Mouse (Mus musculus) brain, embryonic 18.5 days (tissue): ENCODE measurements around the gene Agps.

Experiments
- DNase-seq: peaks from one replicate; pipeline ENCODE4 v3.0.0-alpha.2; 2012; ENCODE audit warnings: low read depth, low spot score

Agps gene

DNA sequence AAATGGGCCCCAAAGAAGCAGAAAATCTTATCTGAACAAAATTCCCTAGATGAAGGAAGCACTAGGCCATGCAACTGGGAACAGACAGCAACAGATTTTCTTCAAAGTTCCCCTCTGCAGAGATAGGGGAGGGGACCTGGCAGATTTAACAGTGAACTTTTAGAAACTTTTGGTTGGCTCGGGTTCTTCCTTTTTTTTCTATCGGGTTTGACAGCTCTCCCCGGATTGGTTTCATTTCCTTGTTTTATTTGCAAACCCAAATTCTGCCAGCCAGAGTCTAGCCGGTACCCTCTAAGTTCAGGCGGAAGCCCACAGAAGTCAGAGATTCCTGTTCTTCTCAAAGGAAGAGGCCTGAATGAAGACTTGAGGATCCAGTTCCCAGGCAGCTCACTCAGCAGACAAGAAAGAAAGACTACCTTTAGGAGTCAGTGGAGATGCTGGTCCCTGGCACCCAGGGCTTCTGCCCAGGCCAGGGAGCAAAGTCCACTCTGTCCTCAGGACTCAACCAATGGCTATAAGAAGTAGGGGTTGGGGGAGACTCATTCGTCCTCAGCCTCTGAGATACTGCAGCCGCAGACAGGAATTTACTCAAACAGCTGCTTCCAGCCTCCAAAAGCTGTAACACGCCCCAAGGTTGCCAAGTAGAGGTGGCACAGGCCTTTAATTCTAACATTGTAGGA, 2.9 kb upstream of the Agps start:
- DNase-seq, result no peak

DNA sequence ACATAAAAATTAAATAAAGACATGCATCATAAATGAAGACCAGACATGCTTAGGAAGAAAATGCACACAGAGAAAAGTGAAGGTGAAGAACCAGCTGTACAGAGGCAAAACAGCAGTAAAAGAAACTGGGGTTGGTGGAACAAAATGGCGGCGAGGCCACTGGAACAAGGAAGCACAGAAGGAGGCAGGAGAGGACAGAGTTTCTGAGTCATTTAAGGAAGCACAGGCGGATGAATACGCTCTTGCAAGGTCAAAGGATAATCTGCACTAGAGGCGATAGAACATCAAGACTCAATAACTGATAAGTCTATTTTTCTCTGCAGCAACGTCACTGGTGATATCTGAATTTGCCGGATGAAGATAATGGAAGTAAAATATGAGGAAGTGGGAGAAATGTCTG, 1.7 kb upstream of the Agps start:
- DNase-seq, result no peak

DNA sequence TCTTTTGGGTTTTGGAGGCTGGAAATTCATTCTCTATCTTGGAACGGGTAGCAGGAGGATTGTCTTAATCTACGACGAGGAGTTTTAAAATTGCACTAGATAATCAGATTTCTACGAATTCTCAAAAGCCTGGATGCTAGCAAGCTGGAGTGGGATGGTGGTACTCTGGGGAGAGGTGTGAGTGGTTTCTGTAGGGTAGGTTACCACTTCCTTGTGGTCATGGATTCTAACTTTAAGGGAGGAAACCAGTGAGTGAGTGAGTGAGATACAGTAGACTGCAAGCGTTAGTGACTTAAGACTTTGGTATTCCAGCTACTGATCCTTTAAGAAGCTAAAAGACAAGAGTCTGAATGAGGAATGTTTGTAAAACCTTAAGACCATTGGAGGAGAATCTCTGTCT, 804 bp downstream of the Agps start:
- DNase-seq, result no peak

DNA sequence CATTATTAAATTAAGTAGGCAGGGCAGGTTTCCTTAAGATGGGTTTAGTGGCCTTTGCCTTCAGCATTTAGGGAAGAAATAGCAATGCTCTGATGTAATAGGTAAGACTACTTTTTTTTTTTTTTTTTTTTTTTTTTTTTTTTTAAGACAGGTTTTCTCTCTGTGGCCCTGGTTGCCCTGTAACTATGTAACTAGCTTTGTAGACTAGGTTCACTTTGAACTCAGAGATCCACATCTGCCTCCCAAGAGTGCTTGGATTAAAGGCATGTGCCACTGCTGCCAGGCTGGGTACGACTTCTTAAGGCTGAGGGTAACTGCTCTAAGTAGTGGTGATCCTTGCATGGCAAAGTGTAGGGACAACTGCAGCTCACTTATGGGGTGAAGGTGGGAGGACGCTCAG, 2.5 kb downstream of the Agps start:
- DNase-seq, result no peak

DNA sequence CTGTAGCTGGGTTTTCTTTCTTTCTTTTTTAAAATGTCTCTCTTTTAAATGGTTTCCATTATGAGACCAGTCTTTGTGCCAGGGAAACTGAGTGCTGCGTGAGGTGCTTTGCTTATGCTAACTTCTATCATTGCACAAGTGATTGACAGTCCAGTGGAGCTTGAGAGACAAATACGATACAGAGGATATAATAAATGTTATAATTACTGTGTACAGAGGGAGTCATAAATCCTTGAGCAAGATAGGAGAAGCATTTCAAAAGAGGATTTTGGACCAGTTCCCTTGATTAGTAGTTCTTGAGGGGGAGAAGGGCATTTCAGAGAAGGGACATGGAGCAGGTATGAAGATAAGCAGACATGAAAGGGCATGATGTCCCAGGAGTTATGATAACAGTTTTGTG, 10.3 kb downstream of the Agps start:
- DNase-seq, result no peak

DNA sequence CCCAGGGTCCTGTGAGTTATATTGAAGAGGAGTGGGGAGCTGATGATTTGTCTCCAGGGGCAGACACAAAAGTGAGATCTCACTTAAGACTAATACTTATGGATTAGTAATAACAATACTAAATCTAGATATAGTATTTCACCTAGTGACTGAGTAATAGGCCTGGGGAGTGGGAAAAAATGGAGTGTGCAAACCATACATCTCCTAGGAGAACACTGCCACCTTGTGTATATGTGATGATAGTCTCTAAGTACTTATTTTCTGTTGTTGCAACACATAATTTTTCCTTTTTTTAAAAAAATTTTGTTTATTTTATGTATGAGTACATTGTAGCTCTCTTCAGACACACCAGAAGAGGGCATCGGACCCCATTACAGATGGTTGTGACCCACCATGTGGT, 15.7 kb downstream of the Agps start:
- DNase-seq, result no peak

DNA sequence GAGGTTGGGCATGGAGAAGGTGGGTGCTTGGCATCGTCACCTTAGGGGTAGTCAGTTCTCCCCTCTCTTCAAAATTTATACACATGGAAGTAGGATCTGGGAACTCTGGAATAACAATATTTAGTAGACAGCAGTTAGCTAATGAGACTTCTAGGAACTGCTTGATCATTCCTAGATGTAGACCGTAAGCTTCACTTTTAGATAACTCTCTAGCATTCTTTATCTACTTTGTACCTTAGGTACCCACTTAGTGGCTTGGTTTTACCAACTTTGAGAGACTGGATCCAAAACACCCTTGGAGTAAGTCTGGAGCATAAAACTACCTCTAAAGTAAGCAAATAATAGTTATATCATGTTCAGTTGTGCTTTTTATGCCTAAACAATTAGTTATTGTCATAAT, 20.5 kb downstream of the Agps start:
- no peak for DNase-seq

DNA sequence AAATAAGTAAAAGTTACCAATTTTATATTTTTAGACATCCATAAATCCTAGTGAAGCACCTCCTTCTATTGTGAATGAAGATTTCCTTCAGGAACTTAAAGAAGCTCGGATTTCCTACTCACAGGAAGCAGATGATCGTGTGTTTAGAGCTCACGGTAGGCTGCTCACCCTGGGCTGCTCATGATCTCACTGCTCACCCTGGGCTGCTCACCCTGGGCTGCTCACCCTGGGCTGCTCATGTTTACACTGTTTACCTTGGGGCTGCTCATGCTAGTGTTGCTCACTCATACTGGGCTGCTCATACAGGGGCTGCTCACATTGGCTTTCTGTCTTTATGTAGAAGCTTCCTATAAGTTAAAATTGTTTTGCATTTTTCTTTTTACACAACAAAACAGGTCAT, 22.2 kb downstream of the Agps start:
- DNase-seq, result no peak

DNA sequence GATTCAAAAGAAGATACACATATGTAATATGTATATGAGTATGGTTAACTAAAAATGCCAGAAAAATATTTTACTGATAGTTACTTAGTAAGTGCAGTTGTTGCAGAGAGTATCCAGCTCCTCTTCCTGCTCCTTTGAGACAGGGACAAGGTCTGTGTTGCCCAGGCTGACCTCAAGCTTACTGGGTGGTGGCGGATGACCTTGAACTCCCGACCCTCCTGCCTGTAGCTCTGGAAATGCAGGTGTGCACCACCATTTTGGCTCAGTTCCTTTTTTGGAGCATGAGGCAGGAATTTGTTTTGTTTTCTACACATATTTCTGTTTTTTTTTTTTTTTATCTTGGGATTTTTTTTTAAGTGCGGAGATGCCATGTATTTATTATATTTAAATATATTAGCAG, 29.1 kb downstream of the Agps start:
- DNase-seq, result no peak

DNA sequence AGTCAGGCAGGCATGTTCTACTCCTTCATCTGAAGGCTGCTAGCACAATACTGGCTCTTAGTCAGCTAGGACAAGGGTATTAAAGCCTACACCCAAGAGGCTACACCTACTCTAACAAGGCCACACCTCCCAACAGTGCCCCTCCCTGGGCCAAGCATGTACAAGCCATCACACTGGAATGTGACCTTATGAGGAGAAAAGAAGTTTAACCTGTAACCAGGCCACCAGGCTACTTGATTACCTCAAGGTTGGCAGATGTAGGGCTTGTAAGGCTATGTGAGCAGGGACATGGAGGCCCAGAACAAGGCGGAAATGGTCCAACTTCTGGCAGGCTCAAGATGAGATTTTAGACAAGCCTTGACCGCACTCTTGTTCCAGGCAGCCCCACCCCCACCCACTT, 37.6 kb downstream of the Agps start:
- no peak for DNase-seq

DNA sequence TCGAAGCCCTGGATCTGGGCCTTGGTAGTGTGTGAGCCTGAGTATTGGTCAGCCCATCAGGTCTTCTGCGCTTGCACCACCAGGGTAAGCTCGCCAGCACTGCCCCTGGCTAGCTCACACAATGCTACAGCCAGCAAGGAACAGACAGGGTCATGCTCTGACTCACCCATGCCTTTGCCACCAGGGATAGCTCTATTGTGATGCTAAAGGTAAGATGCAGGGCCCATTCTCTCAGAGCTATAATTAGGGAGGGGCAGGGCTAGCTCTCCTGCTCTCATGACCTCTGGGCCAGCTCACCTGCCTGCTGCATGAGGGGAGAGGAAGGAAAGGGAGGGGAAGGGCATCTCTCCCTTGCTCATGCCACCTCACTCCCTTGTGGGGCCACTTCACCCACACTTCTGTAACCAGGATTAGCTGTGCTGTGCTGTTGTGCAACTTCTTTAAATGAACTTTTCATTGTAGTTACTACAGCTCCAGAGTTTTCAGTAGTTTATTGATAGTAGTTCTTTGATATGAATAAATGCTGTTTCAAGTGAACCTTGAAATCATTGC, 42.1 kb downstream of the Agps start:
- no peak for DNase-seq

DNA sequence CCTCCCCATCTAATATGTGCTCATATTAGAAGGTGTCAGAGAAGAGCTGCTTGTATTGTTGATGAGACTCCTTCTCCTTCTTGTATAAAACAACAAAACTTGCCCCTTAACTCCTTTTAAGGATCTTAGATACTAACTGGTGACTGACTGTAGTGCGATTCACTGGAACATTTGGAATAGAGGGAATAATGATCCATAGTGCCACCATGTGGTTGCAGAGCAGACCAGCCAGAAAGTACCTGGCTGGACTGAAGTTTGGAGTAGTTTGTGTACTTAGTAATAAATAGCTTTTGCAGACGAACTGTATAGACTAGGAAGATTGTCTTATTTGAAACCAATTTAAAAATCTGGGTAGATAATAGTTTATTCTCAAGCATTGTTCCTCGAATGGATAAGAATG, 47.8 kb downstream of the Agps start:
- DNase-seq, result no peak

DNA sequence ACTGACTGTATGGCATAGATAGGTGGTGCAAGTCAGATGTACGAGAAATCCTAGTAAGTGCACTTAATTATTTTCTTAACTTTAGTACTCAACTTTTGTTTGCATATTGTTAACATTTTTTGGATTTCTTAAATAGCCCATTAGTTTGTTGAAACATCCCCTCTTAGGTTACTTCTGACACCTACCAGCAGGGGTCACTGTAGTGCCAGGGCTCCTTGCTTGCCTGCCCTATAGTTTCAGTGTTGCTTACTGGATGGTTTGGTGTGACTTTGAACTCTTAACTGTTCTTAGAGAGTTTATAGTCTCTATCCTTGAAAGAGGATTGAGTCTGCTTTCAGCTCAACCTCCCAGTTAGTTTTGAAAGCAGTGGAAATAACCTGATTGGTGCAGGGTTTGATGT, 51.6 kb downstream of the Agps start:
- DNase-seq, result no peak

DNA sequence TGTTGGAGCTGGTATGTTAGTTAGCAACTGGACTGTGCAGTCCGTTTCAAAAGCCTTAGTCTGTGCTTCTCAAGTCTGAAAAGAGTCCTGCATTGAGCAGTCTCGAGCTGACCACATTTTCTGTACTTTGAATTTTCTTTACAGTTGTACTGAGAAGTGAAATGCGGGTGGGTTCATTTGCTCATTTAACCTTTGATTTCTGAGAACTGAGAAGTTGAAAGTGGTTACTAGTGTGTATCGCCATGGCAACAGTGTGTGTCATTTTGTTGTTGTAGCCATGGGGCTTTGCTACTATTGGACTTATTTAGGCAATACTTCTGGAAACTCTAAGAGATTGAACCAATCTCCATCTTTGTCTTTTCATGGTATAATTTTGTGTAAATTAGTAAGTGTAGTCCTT, 60.0 kb downstream of the Agps start:
- DNase-seq, result no peak

DNA sequence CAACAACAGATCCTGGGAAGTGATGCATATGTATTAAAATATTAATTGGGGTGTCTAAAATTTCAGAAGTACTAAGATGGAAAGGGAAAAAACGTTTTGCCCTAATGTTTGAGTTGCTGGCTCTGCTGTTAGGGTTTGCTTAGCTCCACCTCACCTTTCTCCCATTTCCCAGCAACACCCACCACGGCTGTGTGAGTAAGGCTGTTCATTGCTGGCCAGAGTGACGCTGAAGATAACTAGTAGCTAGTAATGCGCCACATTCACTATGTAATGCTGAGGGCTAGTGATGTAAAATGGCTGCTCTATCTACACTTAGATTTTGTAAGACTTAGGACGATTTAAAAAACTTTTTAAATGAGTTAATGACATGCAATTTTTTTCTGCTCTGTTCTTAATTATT, 63.7 kb downstream of the Agps start:
- no peak for DNase-seq

DNA sequence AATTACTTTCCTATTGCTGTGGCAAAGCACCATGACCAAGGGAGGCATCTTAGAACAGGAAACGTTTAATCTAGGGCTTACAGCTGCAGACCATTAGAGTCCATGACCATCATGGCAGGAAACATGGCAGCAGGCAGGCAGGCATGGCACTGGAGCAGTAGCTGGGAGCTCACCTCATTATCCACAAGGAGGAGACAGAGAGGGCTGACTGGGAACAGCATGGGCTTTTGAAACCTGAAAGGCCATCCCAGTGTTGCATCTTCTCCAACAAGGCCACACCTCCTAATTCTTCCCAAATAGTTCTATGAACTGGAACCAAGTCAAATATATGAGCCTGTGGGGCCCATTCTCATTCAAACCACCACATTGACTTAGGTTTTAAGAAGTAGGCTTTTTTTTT, 68.3 kb downstream of the Agps start:
- DNase-seq, result no peak

DNA sequence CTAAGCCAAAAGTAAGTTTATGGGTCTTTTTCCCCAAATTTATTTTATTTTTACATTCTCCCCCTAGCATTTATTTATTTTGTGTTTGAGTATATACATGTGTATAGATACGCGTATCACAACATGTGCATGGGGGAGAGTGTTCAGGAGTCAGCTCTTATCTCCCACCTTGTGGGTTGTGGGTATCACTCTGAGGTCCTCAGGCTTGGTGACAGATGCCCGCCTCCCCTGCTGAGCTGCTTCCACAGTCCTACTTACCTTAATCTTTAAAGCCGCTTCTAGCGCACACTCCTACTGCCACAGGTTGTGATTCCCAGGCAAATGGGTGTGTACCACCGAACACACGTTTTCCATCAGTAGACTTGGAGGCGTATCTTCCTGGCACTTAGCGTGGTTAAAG, 69.9 kb downstream of the Agps start:
- DNase-seq, result no peak

DNA sequence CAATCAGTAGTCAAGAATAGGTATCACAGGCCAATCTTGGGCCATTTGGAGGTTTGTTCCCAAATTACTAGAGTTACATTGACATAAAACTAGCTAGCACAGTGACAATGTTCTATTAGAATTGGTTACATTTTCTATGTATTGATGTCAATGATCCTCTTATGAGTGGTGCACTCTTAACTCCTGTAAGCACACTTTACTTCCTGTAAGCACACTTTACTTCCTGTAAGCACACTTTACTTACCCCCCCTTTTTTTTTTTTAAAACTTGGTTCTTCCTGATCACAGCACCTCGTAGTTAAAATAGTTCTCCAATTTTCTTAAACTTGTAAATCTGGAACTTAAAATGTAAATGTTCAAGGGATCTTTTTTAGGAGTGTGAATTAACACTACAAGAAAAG, 75.2 kb downstream of the Agps start:
- DNase-seq, result no peak

DNA sequence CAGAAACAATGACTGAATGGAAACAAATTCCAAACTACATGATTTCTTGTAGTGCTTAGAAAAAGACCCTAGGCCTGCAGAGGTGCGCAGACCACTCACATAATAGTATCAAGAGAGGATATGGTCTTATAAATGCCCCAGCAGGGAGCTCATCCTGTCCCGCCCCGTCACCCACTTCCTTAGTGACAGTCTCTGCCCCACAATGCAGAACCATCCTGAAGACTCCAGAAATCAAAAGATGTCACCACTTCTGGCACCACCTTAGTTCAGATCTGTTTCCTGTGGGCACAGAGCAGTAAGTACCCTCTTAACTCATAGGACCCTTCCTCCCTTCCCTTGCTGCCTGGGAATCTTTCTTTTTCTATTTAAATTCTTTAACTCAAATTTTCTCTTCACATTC, 83.1 kb downstream of the Agps start:
- no peak for DNase-seq

DNA sequence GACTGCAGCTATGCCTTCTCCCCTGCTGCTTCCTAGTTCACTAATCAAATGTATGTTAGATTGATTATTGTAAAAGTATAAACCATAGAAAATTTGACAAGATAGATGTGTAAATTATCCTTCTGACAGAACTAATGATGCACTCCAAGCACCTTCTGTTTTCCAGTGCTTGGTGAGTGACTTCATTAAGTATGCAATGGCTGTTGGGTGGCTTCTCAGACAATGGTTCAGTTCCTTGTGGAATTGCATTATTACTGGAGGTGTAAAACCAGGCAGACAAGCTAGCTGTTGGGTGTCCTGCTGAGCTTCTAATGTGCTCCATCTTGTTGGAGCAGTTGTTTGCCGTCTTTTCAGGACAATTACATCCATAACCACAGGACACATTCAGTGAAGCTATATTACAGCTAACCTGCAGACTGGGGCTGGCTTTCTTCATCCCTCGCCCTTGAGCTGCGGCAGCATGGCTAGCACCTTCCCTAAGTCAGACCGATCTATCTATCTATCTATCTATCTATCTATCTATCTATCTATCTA, 91.9 kb downstream of the Agps start:
- no peak for DNase-seq

DNA sequence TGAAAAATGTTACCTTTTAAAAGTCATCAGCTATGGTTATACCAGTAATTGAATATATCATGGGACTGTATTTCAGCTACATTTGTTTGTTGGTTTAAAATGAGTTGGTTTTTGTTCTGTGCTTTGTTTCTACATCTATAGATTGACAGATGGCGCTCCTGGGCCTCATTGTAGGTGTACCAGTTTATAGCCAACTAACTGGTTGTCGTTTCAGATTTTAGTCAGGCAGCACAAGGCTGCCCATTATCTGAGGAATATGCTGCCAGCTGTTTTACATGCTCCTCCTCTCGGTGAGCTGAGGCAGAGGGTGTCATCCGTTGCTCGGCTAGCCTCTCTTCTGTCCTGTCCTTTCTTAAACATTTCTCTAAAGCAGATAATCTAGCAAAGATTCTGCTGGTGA, 94.1 kb downstream of the Agps start:
- DNase-seq, result no peak

DNA sequence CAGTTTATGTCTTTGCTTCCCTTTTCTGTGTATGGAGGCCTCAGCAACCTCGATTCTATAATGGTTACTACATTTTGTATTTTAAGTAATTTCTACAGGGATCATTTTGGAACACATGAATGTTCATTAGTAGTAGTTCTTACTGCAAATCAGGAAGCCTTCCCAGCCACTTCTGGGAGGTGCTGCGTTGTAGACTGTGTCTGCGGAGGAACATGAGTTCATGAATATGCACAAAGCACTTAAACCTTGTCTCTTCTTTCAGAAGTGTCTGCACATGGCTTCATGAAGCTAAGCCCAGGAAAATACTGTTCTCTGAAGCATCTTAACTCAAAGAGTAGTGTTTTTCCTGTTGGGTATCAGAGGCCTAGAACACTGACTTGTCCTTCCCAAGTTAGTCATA, 96.0 kb downstream of the Agps start:
- no peak for DNase-seq

DNA sequence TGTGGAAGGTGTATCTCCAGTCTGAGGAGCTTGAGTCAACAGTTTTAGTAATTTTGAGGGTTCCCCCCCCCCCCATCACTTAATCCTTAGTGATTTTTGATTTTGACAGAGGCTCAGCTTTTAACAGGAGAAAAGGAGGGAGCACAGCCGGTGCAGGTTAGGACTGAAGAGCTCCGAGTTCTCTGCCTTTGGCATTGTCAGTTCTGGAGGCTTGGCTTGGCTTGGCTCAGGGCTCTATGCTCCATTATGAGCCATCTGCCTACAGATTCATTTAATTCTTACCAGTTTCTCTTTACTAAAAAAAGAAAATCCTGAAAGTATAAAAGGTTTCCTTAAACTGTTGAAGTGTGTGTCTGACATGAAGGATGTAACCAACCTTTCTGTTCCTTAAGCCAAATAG, 97.2 kb downstream of the Agps start:
- DNase-seq, result no peak
